Mouse (Mus musculus): Measurements from ENCODE around the gene Neurod6. TPM values are rescaled to one million over a fixed set of nuclear protein-coding genes. Genes with fewer than 3 reads are reported as not detected.

Gene Neurod6
- polyA plus RNA-seq, 1 experiment from 2014 or later = 28.7 TPM

DNA sequence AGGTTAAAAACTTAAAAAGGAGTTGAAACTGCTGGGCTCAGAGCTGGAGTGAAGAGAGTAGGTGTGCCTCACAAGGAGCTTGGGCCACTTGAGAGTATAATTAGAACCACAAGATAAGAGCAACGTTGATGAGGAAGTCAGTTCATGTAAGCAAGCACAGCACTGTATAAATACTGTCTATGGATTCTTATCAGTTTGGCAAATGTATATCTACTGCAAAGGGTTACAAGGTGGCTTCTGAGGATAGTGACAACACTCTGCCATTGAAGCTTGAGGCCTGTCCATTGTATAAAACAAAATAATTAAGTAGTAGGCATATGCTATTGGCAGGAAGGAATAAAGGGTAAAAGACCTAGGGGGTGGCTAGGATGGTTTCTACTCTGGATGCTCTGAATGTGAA lies 46.4 kb downstream of the Neurod6 start:
- H3K9me3 ChIP-seq = no peaks in the 10 kb centered on the region
- WGBS = 93% methylated on average over 1 of the region's 1 CpGs
- H3K9ac ChIP-seq (replicated peaks) = no peak overlapping the region
- H3K27ac ChIP-seq = no peak overlapping the region
- no peaks in the 10 kb centered on the region for H3K4me1 ChIP-seq (replicated peaks)
- ATAC-seq = no peak
- no peaks in the 10 kb centered on the region for H3K27me3 ChIP-seq
- H3K4me3 ChIP-seq (replicated peaks) = no peak overlapping the region
- no peaks in the 10 kb centered on the region for H3K36me3 ChIP-seq
- H3K4me2 ChIP-seq (replicated peaks) = no peak overlapping the region

Other genes starting within 250 kb of the Neurod6 start
- gene Adcyap1r1, start 229.3 kb downstream of the Neurod6 start, polyA plus RNA-seq (2015; fragmentation: Nextera tagmentation; extraction: Ambion mirVana) = 31.3 and 33.5 TPM in 2 replicates
- not detected in 2 replicates for gene Itprid1, start 155.6 kb upstream of the Neurod6 start, polyA plus RNA-seq (2015; fragmentation: Nextera tagmentation; extraction: Ambion mirVana)